Mouse (Mus musculus): Measurements from ENCODE around the gene Fem1b.
A peak's percentile ranks its signal among the peaks of the same experiment; 100 is the strongest.
"Not testable (repeated sequence)": the region's sequence is repeated elsewhere in the genome, so short reads cannot be mapped to it uniquely, and the experiment has no call there.

The Fem1b gene

DNA sequence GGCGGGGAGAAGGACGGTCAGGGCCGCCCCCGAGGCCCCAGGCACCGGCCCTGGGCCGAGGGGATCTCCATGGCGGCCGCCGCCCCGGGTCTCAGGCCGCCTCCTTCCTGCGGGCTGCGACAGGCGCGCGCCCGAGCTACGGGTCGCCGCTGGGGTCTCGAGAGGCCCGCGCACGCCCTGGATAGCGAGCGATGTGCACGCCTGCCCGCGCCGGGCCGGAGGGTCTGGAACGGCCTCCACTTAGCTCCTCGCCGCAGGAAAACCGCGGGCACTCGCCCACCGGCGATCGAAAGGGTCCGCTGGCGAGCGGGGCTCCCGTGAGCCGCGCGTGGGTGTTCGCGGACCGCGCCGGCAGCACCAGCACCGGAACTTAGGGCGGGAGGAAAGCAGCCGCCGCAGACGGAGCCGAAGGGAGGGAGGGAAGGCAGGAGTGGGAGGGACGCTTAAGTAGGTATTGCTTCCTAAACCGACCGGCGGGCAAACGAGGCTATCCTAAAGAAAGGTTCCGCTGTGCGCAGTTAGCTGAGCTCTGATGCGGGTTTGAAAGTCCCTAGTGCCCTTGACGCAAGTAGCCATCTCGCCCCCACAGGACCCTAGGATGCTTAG, at the start of gene Fem1b:
Fem1b (minus strand) TSS at position 419 of the 606 bp plus-strand sequence.
- DNase-seq (ENCODE audit: low spot score in 2 of 2), result peak; percentile 82 to 94

DNA sequence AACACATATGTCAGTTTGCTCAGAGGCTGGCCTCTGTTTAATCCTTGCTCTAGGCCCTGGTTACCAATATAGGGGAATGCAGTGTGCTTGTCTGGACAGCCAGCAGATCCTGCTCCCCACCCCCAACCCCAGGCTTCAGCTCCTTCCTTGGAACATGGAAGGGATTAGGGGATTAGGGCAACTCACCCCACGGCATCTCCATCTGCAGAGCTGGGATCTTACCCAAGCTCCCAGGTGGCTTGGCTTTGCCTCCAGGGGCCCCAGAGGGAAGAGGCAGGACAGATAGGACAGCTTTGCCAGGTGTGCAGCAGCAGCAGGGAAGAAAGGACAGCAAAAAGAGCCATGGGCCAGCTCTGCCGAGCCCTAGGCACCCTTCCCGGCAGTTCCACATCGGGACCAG, 49.1 kb upstream of the Fem1b start:
- DNase-seq (ENCODE audit: low spot score in 2 of 2), result no peak

DNA sequence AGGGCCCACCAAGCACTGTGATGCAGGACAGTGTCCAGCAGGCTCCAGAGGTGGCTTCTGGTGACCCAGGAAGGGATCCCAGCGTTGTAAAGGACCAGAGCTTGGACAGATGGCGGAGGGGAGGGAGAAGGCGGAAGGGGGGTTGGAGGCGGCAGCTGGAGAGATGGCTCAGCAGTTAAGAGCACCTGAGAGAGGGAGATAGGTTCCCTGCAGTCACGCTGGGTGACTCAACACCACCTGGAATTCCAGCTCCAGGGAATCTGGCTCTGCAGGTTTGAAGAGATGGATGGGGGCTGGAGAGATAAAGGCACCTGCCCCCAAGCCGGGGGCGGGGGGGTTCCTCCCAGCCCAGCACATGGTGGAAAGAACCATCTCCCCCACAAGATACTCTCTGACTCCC, 48.4 kb upstream of the Fem1b start:
- DNase-seq (ENCODE audit: low spot score in 2 of 2), result not testable (repeated sequence)

DNA sequence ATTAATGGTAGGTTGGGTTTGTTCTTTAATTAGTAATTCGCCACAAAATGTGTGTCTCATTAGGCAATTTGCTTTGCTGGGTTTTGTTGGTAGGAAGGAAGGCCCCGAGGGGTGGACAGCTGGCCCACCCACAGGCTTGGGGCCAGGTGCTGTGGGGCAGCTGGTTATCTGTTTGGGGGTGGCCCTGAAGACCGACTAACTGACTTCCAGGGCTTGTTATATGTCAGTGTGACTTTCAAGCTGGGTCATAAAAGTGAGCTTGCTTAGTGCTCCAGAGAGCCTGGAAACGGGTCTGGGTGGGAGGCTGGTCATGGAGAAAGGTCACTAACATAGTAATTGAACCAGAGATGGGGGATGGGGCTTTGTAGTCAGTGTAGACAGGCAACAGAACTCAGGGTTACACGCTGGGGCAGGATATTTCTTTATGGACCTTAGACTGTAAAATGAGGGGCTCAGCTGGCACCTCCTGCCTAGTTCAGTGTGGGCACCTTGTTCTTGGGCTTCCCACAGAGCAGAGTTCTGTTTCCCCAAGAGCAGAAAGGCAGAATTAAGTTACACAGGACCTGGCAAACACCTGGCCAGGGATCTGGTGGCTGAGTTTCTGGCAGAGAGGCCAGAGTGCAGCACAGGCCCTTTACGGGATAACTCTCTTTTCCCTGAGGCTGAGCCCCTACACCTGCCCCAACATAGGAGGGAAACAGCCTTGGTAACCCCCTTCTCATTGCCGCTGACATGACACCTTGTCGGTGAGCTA, 46.7 kb upstream of the Fem1b start:
- no peak for DNase-seq (ENCODE audit: low spot score in 2 of 2)

DNA sequence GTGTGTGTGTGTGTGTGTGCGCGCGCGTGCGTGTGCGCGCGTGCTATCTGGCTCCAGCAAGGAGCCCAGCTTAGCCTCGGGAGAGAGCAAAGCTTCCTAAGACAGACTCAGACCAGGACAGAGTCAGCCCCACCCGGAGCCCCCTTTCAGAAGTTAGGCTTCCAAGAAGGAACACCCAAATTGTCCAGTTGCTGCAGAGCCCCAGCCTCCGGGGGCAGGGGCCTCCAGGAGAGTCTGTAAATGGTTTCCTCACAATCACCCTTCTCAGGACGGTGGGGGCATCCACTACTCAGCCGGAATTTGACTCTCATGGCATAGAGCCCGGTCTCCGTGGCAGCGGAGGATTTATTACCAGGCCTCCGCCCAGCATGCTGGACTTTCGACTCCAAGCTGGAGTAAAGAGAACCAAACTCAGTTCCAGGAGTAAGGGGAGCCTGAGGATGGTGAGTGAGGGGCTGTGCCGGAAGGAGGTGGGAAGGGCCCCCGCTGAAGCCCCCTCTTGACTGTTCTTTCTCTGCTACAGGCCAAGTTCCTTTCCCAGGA, 46.1 kb upstream of the Fem1b start, which contains the start of gene Calml4:
Calml4 (plus strand) TSS at position 362 of the 543 bp plus-strand sequence.
- DNase-seq (ENCODE audit: low spot score in 2 of 2), result peak; percentile 45 to 77

DNA sequence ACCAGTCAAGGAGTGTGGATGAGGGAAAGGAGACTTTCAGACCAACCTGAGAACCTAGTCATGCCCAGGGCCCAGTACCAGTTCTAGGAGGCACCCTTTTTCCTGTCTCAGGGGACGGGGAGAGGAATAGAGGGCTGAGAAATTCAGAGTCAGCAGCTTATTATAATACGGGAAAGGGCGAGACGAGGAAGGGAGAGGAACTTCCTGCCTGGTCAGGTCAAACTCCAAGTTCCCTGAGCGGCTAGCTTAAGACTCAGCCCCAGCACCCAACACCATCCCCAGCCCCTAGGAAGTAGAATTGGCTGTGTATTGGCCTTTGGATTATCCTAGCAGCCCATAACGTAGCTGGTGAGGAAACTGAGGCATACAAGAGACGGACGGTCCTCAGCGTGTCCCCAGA, 45.5 kb upstream of the Fem1b start:
- DNase-seq (ENCODE audit: low spot score in 2 of 2), result no peak

DNA sequence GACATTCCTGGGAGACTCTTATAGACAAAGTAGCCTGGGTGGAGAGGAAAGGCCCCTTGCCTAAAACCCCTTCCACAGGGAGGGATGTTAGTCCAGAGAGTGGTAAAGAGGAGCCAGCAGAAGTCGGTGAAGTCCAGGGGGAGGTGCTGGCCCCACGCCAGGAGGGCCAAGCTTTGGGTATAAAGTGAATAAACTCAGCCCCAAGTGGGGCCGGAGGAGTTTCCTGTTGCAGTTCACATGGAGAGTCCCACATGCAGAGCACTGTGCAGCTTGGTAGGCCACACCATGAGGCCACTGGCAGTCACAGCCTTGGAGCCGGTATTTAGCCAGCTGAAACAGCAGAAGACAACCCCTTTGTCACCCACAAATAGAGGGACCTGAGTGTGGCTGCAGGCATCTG, 42.7 kb upstream of the Fem1b start:
- DNase-seq (ENCODE audit: low spot score in 2 of 2), result no peak

DNA sequence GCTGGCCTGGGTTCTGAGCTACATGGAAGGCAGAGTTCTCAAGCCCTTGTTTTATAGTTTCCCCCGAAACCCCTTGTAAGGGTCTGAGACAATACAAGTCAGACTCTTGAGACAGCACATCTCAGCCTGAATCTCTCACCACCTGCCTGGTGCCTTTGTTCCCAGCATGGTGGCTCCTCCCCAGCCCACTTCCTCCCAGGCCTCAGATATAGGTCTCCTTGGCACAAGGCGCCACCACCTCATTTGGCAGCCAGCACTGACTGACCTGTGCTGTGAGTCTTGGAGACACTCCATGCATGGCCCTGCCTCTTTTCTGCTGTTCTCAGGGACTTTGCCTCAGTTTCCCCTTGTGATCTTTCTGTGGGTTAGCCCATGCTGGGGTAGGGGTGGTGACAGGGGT, 39.8 kb upstream of the Fem1b start:
- no peak for DNase-seq (ENCODE audit: low spot score in 2 of 2)

DNA sequence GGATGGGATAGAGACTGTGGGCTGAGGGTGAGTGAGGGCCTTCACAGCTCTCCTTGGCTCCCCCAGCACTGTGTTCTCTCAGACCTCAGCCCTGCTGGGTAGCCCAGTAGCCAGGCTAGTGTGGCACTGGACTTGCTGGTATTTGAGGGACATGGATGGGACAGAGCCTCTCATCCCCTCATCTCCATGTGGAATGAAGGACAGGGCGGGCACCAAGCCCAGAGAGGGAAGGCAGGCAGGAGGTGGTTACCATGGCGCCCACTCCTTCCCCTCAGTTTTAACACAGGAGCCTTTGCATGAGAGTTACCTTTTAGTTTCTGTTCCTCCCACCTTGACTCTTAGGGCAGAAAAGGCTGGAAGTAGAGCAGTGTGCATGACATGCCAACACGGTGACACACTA, 36.9 kb upstream of the Fem1b start:
- no peak for DNase-seq (ENCODE audit: low spot score in 2 of 2)

DNA sequence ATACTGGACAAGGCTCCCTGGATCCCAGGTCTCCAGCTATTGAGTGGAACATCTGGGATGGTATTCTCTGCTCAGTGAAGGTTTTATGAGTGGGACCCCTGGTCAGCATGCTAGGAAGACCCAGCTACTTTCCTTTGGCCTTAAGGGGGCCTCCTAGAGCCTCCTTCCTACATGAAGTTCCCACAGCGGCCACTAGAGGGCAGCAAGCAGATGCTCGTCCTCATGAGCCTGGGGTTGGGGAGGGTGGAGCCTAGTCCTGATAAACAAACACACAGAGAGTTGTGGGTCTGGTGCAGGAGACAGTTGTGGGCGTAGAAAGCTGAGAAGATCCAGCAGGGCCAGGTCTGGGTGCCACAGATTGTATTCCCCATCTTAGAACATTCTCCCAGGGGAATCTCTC, 36.0 kb upstream of the Fem1b start:
- peak; percentile 72 to 81 for DNase-seq (ENCODE audit: low spot score in 2 of 2)

DNA sequence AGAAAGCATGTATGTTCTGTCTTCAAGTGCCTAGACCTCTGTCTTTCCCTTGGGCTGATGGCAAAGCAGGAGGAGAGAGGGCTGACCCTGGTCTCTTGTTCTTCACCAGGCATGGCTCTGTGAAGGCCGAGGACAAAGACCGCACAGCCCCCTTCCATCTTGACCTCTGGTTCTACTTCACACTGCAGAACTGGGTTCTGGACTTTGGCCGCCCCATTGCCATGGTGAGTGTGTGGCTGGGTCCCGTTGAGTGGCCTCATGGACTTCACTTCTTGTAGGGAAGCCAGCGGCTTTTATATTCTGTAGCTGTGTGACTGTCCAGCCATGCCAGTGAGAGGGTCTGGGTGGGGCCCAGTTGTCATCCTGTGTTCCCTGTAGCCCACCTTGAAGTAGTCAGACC, 32.7 kb upstream of the Fem1b start:
- DNase-seq (ENCODE audit: low spot score in 2 of 2), result no peak

DNA sequence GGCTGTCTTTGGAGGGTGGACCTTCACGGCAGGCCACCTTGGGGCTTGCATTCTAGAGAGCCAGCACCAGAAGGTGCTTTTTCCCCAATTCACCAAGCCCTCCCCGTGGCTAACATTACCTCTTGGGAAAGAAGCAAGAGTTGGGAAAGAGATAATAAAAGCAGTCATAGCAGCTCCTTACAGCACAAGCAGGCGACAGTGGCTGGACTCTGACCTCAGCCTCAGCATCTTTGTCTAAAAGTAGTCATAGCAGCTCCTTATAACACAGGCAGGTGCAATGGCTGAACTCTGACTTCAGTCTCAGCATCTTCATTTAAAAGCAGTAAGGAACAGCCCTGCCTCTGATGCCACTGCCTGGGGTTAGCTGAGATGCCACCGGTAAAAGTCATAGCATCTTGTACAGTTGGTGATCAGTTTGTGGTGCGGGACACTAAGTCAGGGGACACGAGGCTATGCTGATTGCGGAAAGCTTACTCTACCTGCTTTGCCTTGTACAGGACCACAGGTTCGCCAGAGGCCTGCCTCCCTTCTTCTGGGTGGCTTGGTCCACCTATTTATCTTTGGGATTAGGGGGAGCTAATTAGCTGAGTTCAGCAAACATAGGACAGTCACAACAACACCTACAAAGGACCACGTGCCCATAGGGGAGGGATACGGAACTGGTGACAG, 31.8 kb upstream of the Fem1b start:
- no peak for DNase-seq (ENCODE audit: low spot score in 2 of 2)

DNA sequence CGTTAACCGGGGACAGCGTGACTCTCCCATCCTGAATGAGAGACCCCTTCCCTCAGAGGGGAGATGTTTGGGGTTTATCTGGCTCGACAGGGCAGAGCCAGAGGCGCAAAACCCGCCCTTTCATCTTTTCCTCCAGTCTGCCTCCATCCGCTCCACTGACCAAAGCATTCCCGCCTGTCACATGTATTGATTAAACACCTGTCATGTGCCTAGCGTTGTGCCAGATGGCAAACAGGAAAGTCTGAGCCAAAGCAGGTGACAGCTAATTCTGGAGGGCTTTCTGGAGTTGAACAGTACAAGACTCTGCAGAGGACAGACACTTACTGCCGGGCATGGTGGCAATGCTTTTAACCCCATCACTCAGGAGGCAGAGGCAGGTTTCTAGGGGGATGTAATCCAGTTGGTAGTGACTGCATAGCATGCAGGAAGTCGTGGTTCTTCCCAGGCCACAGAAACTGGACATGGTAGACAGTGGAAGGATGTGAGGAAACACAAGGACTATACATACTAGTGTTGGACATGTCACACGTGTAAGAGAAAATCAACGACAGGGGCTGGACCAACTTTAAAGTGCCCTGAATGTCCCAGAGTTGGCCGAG, 27.5 kb upstream of the Fem1b start:
- DNase-seq (ENCODE audit: low spot score in 2 of 2), result no peak

DNA sequence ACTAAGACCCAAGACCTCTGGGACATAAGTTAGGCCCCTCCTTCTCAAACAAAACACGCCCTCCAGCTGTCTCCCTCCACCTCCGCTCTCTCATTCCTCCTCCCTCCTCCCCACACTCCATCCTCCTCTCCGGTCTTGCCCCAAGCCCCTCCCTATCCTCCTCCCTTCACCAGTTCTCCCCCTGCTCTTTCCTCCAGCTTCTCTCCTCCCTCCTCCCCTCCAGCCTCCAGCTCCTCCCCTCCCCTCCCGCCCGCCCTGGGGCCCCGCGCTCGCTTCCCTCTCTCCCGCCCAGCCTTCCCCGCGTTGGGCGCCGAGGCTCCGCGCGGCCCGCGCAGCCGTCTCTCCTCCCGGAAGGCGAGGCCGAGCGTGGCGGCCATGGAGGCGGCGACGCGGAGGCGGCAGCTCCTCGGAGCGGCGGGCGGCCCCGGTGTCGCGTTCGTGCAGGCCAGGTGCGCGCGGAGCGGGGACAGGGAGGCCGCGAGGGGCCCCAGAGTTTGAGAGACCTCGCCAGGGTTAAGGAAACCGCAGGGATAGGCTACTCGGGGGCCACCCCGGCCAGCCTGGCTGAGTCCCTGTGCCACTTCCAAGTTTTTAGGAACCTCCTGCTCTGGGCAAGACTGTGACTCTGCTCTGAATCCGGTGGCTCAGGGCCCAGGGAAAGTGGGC, 26.9 kb upstream of the Fem1b start, which contains the start of gene Cln6:
Cln6 (plus strand) TSS at position 280 of the 666 bp plus-strand sequence.
- peak; percentile 63 to 78 for DNase-seq (ENCODE audit: low spot score in 2 of 2)

DNA sequence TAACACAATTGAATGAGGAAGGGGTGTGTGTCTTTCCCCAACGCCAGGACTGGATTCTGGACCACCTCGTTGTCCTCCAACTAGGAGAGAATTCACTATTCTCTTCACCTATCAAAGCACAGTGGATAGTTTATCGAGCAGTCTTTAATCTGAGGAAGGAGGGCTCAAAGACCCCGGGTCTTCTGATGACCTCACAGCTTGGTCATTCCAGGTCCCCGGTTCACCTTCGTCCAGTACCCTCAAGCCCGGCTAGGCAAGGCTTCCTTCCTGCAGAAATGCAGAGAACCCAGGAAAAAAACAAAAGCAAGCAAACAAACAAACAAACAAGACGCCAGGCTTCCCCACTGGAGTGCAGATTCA, 26.4 kb upstream of the Fem1b start:
- DNase-seq (ENCODE audit: low spot score in 2 of 2), result no peak

DNA sequence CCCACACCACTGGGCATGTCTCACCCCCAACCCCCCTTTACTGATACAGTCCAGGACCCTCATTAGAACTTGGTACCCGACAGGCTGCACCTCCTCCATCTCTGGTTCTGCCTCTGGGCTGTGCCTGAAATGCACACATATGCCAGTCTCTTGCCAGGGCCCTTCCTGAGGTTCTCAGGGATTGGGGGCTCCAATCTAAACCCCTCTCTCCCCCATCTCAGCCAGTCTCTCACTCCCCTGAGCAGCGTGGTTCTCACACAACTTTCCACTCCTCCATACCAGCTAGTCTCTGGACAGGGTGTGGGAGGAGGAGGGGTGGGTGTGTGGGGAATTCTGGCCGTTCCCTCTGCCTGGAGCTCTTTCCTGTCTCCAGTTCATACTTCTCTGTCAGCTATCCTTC, 25.9 kb upstream of the Fem1b start:
- no peak for DNase-seq (ENCODE audit: low spot score in 2 of 2)

DNA sequence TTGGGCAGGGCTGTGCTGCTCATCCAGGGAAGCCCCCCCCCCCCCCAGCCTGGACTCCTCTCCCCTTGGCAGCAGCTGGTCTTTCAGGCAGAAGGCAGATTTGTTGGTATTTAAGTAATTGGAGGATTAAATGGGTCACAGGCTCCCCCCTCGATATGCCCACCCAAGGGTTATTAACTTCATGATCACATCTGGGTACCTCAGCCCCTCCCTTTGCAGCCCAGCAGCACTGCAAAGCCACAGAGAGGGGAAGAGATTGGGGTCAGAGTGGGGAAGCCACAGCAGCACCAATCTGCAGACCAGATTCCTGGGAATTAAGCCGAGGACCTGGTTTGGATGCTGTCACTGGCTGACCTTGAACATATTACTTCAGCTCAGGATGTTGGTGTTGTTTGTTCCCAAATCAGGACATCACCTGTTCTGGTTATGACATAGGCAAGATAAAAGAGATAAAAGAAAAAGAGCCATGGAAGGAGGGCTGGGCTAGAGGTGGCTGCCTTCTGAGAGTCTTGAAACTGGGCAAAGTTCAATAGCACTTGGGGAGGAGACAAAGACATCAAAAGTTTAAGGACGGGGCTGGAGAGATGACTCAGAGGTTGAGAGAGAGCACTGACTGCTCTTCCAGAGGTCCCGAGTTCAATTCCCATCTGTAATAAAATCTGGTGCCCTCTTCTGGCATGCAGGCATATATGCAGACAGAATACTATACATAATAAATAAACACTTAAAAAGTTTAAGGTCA, 24.1 kb upstream of the Fem1b start:
- no peak for DNase-seq (ENCODE audit: low spot score in 2 of 2)

DNA sequence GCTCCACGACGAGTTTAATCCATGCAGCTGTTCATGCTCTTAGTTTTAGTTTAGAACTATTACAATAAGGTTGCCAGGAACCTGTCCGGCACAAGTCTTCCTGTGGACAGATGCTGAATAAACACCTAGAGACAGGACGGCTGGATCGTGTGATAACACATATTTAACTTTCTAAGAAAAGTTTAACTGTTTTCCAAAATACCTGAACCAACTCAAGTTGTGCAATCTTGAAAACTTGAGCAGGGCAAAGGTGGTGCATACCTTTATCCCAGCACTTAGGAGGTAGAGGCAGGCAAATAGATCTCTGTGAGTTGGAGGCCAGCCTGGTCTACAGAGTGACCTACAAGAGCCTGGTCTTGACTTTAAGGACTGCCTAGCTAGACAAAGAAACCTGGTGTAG, 23.2 kb upstream of the Fem1b start:
- no peak for DNase-seq (ENCODE audit: low spot score in 2 of 2)

DNA sequence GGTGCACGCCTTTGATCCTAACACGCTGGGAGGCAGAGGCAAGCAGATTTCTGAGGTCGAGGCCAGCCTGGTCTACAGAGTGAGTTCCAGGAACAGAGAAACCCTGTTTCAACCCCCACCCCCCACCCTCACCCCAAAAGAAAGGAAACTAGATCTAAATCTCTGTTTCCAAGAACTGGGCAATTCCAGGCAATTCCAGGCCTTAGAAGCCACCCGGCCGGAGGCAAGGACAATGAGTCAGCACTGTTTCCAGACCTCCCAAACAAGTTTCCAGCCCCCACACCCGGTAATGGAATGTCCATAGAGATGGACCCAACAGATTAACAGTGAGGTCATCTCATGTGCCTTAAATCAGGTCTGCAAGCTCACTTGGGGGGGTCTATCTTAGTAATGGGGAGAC, 18.1 kb upstream of the Fem1b start:
- no peak for DNase-seq (ENCODE audit: low spot score in 2 of 2)

DNA sequence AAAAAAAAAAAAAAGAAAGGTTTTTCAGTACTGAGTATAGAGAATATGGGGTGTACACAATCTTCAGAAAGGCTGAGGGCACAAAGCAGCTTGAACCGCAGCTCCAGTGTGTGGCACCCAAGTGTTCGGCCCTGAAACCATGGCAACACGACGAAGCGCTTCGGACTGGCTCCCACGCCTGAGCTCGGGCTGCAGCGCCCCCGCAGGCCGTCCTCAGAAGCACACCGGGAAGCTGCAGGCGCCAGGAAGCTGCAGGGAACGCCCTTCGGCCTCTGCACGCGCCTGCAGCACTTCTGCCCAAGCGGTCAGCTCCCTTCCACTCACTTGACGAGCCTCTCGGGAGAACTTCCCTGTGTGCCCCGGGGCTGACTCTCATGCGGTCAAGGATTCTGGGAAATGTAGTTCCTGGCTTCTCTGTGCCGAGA, 16.9 kb upstream of the Fem1b start:
- peak; percentile 91 to 94 for DNase-seq (ENCODE audit: low spot score in 2 of 2)

Data from urinary bladder, adult 18-20 months (tissue).